Mouse (Mus musculus) bone marrow, adult 2 months (tissue): ENCODE measurements around the gene Trim8.

Source experiments
- CTCF ChIP-seq: fragments of 200-500 bp; IDR thresholded peaks from 2 replicates; pipeline ENCODE4 v1.5.1; 2011; ENCODE audit warnings: low read length, control low read depth; ENCODE audit not compliant: control insufficient read depth, insufficient read depth
- POLR2A ChIP-seq: fragments of 200-500 bp; IDR thresholded peaks from 2 replicates; pipeline ENCODE4 v1.6.1; 2011; ENCODE audit warnings: low read depth, mild to moderate bottlenecking, control low read depth, low read length, borderline replicate concordance; ENCODE audit not compliant: control insufficient read depth

GRCm38 (mm10) chr19:46522433-46523044 lies 21.0 kb downstream of the Trim8 start:
- no peak for TF ChIP-seq POLR2A
- TF ChIP-seq CTCF: no peak
